Mouse (Mus musculus) right cerebral cortex, postnatal 10 days (tissue): ENCODE results near the gene Rbm4.

Experiments used
- DNase-seq, 2 experiments: peaks; one replicate each; pipeline ENCODE4 v3.0.0; 2021; ENCODE audit warnings: low spot score in 2 of 2

Gene Rbm4

DNA sequence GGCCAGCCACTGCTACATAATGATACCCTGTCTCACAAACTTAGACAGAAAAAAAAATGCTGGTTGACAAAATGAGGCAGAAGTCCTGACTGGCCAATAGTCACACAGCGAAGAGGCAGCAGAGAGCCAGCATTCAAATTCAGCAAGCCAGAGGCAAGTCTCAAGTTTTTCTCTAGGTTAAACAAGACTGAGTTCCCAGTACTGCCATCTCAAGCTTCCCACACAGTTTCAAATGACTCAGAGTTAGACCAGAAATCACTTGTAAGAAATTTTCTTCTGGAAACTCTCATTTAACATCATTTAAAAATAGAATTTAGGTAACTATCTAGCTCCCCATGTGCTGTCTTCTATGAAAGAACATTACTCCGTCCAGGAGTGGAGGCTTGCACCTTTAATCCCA lies 4.1 kb upstream of the Rbm4 start:
- no peak for DNase-seq

DNA sequence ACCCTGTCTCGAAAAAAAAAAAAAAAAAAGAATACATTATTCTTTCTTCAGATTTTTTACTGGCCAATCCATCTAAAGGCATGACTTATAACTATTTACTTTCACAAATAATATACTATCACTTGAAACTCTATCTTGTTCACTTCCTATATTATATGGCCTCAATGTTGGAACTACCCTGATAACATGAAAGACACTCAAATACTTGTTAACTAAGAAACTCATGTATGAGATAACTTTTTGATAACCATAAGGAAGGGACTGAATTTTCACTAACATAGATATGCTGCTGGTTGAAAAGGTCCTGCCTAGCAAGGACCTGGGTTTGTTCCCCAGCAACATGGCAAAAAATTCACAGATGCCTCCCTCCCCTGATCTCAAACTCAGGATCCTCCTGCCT lies 2.2 kb upstream of the Rbm4 start:
- DNase-seq, result no peak

DNA sequence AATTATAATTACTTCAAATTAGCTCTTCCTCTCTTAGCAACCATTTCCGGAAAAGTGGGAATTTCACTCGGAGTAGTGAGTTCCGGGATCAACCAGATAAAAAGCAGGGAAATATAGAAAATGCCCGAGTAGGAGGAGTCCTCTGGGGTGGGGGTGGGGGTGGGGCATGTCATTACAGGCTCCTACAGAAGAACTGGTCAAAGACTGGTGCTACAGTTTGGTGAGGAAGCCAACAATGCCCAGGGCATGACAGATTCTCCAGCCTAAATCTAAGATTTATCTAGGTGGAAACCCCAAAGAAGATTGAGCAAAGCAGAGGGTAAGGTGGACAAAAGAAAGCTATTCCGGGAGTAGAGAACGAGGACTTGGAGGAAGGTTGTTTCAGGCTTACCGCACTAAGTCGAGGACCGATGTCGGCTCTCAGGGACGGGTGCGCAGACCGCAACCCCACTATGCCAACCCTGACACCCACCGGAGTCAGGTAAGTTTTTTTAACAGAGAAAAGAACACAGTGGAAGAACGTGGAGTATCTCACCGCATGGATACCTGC lies 345 bp downstream of the Rbm4 start:
- DNase-seq, result no peak

DNA sequence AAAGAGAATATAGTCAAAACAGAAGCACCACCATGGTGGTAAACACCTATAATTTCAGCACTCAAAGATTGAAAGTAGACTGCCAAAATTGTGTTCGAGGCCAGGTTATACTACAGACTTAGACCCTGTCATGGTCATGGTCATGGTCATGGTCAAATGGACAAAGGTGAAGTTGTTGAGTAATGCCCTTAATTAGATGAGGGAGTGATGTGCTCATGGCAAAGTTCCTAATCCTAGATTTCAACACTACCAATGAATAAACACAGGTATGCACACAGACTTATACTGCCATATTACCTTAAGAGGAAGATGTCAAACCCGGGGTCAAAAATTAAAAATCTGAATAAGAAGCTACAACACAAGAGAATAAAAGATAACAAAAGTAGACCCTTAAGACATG lies 7.4 kb downstream of the Rbm4 start:
- no peak for DNase-seq

DNA sequence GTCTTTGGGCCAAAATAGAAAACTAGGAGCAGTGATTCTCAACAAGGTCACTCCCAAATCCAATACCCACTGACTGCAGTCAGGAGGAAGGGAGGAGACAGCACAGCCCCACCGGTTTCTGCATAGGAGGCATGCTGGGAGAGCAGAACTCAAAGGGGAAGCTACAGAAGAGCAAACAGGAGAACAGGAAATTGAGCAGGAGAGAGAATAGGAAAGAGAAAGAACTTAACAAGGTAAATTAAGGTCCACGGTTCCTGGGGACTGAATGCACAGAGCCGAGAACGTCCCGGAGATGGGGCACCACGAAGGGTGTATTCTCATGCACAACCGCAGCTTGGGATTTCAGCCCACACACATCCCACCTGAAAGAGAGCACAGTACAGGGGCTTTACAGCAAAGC lies 8.5 kb downstream of the Rbm4 start:
- no peak for DNase-seq

DNA sequence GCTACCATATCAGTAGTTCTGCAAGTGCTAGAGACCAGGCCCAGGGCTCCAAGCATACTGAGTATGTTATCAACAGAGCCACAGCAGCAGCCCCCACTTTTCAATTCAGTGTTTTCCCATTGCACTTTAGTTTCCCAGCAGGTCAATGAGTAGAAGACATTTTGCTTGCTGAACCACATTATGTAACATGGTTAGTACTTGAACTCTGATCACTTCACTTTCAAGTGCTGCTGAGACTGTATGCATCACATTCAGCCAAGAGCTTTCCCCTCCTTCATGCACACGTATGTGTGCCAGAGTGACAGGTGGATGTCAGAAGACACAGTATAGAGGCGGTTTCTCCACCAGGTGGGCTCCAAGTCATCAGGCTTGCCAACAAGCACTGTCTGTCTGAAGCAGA lies 10.8 kb downstream of the Rbm4 start:
- no peak for DNase-seq

DNA sequence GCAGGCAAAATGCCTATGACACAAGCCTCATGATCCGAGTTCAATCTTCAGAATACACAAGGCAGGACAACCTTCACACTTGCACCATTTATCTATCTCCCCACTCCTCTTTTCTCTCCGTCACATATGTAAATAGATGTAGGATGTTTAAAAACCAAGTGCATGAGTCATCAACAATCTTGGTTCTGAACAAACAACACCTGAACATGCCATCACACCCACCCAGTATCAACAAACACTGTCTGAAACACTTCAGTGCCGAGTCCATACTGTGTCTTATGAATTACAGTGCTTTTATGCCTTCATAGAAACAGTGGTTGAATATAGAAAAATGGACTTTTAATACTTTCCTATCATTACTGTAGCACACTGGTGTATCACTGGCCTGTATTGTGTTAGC lies 20.9 kb downstream of the Rbm4 start:
- DNase-seq, result no peak

DNA sequence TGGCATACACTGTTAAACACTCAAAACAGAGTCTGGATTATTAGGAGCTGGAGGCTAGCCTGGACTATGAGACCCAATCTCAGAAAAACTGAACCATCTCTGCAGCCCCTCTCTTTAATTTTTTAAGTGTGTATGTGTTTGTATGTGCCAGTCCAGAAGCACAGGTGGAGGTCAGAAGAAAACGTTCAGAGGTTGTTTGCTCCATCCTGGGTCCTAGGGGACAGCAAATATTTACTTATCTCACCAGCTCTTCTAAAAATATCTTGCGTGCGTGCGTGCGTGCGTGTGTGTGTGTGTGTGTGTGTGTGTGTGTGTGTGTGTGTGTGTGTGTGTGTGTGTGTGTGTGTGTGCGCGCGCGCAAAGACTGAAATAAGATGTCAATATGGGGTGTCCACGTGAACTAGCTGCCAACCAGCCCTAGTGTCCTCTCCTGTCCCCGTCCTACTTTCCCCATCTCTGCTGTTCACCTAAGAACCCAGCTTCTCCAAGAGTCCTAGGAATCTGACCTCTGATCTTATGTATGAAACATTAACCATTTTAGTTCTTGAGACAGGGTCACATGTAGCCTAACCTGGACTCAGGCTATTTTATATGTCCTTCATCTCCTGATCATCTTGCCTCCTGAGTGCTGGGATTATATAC lies 26.1 kb downstream of the Rbm4 start:
- peak in 1 of 2 experiments; percentile 13 for DNase-seq

DNA sequence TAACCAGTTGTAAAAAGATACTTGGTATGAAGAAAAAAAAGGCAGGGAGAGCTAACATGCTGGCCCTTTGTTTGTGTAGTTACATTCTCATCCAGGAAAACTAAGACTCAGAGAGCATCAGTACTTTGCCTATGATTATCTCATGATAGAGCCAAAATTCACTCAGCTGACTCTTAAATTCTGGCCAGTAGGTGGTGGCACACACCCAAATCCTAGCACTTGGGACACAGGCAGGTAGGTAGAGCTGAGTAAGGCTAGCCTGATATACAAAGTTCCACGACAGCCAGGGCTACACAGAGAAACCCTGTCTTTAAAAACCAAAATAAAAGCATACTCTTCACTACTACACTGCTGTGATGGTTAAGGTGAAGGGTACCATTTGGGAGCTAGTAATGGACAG lies 30.8 kb downstream of the Rbm4 start:
- DNase-seq, result no peak

DNA sequence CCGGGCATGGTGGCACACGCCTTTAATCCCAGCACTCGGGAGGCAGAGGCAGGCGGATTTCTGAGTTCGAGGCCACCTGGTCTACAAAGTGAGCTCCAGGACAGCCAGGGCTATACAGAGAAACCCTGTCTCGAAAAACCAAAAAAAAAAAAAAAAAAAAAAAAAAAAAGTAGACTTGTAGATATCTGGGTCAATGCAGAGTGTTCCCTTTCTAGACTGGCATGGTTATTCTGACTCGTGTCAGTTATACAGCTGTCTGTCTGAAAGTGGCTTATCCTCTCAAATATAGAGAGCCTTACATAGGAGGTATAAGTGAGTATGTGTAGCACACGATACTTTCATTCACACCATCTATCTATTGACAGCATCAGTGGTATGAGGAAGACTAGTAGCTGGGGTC lies 33.2 kb downstream of the Rbm4 start:
- peak in 1 of 2 experiments; percentile 19 for DNase-seq

DNA sequence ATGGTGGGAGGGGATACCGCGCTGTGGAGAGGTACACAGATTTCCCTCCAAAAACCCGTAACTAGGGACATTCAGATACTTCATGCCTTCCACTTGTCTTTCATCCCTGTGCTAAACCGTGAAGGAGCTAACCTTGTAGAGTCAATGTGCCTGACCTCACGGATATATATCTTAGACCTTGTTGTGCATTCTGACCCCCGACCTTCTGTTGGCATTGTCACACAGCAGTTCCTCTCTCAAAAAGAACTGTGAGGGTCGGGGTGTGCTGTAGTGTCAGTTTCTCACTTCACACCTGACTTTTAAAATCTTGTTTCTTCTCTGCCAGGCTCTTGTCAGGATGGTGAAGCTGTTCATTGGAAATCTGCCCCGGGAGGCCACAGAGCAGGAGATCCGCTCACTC lies 36.8 kb downstream of the Rbm4 start:
- peak in 1 of 2 experiments; percentile 59 for DNase-seq

DNA sequence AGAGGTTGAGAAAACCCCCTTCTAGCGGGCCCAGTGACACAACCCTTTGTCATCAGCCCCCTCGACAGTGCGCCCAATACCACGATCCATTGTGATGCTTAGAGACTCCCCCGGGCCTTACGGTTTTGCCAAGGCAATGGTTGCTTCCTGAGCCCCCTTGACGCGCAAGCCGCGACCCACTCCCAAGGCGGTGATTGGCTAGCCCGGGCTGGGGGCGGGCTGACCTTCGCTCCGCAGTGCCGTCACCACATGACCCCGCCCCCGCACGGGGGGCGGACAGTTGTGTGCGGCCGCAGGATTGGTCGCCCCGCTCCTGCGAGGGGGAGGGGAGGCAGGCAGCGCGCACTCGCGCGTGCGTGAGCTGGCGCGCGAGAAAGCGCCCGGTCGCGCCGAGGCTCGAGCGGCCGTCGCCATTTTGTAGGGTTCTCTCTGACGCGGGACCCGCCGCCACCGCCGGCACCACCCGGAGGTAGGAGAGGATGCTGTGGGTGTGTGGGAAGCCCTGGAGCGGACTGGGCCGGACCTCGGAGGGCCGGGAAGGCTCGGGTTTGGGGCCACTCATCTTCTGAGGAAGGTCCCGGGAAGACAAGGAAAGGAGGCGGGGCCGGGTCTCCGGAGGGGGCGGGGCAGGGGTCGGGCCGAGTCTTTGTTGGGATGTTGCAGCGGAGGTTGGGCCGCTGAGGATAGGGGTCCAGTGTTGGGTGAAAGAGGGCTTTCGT lies 37.3 kb downstream of the Rbm4 start, which contains the start of gene Rbm4b:
TSS of gene Rbm4b (plus strand) at position 305 of the 719 bp plus-strand sequence.
- DNase-seq, result peak; percentile 99

DNA sequence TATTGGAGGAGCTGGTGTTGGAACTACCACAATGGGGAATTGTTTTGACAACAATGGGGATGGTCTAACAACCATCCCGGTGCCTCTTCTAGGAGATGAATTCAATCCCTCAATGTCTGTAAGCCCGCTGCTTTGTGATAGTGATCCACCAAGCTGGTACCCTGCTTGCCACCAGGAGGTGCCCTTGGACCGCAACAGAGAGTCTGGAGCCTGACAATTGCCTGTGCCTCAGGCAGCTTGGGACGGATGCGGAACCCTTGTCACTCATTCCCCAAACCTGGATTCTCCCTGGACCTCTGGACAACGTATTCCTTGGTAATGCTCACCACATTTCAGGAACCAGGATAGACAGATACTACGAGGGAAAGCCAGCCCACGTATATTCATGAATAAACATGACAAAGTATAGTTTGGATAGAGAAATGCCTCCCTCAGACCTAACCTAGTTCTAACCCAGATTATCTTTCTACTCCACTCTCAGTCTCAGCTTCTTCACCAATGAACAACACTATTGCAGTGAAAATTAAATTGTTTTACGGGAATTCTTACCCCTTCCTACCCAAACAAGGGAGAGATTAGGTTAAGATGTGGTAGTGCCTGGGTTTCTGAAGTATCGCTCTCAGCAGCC lies 38.0 kb downstream of the Rbm4 start:
- DNase-seq, result peak; percentile 92

DNA sequence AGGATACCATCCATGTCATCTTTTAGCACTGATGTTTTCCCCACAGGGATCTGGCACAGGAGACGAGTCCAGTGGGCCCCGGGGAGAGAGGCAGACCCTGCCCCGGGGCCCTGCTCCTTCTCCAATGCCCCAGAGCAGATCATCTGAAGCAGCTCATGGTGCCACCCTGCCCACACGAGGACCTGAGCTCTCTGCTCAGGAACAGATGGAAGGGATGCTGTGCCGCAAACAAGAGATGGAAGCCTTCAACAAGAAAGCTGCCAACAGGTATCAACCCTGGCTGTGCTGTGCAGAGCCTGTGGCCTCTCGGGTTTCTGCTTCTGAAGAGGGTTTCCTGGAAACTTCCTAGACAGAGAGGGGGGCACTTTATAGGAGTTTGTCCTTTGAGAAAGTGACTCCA lies 43.7 kb downstream of the Rbm4 start:
- DNase-seq, result no peak

DNA sequence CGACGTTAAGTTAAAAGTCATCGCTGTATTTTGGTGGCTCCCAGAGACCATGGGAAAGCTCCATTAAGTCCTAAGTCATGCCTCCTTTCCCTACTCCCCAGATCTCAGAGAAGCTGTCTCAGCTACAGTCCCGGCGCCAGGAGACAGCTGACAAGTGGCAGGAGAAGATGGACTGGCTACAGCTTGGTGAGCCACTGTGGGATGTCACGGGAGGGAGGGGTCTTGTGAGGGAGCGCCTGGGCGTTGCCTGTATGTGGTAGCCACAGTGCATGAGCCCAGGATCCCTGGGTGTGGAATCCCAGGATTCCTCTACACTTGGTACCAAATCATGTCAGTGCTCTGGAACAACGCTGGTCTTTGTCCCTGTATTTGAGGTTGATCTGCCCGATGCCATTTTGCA lies 45.2 kb downstream of the Rbm4 start:
- no peak for DNase-seq

DNA sequence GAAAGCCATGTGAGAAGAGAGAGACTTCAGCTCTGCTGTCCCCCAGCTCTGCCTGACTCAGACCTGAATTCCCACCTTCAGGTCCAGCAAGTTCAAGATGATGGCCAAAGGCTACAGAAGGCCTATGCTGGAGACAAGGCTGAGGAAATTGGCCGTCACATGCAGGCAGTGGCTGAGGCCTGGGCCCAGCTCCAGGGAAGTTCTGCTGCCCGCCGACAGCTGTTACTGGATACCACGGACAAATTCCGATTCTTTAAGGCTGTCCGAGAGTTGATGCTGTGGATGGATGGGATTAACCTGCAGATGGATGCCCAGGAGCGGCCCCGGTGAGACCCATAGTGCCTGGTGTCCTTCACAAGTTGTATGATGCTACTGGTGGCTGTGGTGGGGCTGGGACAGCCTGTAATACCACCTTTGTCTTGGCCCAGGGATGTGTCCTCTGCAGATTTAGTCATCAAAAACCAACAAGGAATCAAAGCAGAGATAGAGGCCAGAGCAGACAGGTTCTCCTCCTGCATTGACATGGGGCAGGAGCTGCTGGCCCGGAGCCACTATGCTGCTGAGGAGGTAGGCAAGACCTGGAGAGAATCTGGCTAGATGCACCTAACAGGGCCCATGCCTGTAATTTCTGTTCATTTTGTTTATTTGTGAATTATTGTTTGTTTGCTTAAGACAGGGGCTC lies 45.9 kb downstream of the Rbm4 start:
- no peak for DNase-seq

DNA sequence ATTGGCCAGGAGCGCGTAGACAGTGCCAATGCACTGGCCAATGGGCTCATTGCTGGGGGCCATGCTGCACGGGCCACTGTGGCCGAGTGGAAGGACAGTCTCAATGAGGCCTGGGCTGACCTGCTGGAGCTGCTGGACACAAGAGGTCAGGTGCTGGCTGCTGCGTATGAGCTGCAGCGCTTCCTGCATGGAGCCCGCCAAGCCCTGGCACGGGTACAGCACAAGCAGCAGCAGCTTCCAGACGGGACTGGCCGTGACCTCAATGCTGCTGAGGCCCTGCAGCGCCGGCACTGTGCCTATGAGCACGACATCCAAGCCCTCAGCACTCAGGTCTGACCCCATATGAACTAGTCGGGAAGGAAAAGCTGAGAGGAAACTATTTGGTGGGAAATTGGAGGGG lies 47.1 kb downstream of the Rbm4 start:
- DNase-seq, result peak; percentile 57 to 69

DNA sequence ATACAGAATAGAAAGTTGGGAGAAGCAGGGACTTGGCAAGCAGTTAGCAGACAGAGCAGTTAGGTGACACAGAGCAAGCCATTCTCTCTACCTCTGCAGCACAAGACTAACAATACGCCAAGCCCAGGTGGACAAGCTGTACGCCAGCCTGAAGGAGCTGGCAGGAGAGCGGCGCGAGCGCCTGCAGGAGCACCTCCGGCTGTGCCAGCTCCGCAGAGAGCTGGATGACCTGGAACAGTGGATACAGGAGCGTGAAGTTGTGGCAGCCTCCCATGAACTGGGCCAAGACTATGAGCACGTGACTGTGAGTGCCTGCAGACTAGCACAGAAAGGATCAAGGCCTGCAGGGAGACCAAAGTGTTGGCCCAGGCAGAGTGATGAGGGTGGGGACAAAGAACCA lies 48.0 kb downstream of the Rbm4 start:
- DNase-seq, result no peak

DNA sequence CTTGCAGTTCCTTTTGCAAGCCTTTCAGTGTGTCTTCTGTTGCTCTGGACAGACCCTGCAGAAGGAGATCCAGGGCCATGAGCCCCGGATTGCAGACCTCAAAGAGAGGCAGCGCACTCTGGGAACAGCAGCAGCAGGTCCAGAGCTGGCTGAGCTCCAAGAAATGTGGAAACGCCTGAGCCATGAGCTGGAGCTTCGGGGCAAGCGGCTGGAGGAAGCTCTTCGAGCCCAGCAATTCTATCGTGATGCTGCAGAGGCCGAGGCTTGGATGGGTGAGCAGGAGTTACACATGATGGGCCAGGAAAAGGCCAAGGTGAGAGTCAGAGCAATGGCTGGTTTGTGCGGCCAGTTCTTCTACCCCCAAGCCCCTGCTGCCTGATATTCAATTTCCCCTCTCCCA lies 48.6 kb downstream of the Rbm4 start:
- no peak for DNase-seq

DNA sequence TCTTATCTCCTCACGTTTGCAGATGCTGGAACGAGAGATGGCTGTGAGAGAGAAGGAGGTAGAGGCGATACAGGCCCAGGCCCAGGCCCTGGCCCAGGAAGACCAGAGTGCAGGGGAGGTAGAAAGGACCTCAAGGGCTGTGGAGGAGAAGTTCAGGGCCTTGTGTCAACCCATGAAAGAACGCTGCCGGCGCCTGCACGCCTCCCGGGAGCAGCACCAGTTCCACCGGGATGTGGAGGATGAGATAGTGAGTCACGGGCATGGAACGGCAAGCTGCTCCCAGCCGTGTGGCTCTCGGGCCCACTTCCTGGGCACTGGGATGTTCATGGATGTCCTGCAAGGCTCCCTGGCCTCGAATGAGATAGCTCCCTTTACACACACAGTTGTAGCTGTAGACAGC lies 49.7 kb downstream of the Rbm4 start:
- DNase-seq, result no peak

DNA sequence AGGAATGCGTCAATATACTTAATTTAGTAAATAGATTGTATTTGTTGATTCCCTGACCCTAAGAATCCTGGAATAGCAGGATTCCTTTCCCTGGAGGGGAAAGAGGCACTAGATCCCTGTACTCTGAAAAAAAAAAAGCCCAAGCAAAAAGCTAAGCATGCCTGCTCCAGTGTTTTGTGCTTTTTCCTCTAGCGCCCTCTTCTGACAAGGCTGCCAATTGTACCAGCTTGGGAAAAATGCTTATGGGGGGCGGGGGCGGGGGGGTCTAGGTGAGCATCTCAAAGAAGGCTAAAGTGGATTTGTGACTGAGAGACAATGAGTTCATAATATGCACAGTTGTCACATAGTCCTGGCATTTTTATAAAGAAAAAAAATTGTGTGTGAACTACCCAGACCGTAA lies 50.2 kb downstream of the Rbm4 start:
- DNase-seq, result no peak

DNA sequence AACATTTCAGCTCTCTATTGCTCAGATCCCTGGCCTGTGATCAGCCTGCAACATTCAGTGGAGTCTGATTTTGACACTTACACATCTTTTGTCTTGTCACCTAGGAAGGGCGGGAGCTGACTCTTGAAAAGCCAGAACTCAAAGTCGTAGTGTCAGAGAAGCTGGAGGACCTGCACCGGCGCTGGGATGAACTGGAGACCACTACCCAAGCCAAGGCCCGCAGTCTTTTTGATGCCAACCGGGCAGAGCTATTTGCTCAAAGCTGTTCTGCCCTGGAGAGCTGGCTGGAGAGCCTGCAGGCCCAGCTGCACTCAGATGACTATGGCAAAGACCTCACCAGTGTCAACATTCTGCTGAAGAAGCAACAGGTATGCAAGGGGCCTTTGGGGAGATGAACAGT lies 51.5 kb downstream of the Rbm4 start:
- peak in 1 of 2 experiments; percentile 15 for DNase-seq
